Mouse (Mus musculus) ES-Bruce4 (cell line): ENCODE results near the gene Ttll12.

ENCODE experiments used
- CTCF ChIP-seq: IDR thresholded peaks from one replicate; pipeline ENCODE4 v1.8.1; 2011; ENCODE audit warnings: low read depth, low read length
- EP300 ChIP-seq: IDR thresholded peaks from 2 replicates; pipeline ENCODE4 v1.6.1; 2011; ENCODE audit warnings: low read depth, low read length; ENCODE audit not compliant: insufficient read depth
- POLR2A ChIP-seq: IDR thresholded peaks from one replicate; pipeline ENCODE4 v1.8.1; 2011; ENCODE audit warnings: low read length; ENCODE audit not compliant: insufficient read depth

DNA sequence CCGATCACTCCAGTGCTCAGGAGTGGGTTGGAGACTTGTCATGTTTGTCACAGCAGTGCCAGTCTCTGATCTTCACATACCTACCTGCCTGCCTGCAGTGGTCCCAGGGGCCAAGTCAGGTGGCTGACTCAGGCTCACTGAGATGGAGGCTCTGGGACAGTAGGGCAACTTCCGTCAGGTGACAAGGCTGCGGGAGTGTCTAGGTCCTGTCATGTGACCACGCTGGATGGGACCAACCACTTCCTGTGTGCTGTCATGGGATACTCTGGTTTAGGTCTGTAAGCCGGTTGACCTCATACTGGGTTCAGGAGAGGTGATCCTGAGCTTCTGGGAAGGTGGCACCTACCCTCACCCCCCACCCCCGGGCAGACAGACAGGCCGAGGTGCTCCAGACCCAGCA, 48.9 kb downstream of the Ttll12 start:
- TF ChIP-seq CTCF, result no peak
- TF ChIP-seq POLR2A, result no peak
- no peak for TF ChIP-seq EP300
